Mouse (Mus musculus) heart, embryonic 16.5 days (tissue): ENCODE measurements at regions not wholly inside any gene's neighbourhood (a gene's known extent, or its start where the extent isn't known, plus 50 kb on each side); places are given as distances from the start of the nearest gene placed in this dataset.

Experiments used
- ATAC-seq: fragments of 200-750 bp; cut with Nextera tagmentation; replicated peaks from 2 replicates; pipeline ENCODE4 v1.8.0; 2017; ENCODE audit warnings: moderate number of reproducible peaks; ENCODE audit not compliant: insufficient read depth, low FRiP score; ENCODE audit errors: extremely low read depth
- H3K27ac ChIP-seq: fragments of 300-500 bp; sonication (generic); 2 replicates; pipeline ENCODE4 v1.5.1; 2014; ENCODE audit warnings: mild to moderate bottlenecking, low read length, control low read depth, moderate library complexity
- H3K27me3 ChIP-seq: fragments of 300-500 bp; sonication (generic); 2 replicates; pipeline ENCODE4 v1.6.1; 2014; ENCODE audit warnings: low read length, mixed read lengths; ENCODE audit not compliant: control insufficient read depth, insufficient read depth
- H3K36me3 ChIP-seq: fragments of 300-500 bp; sonication (generic); 2 replicates; pipeline ENCODE4 v1.6.1; 2014; ENCODE audit not compliant: control insufficient read depth, insufficient read depth
- H3K4me1 ChIP-seq: fragments of 300-500 bp; sonication (generic); 2 replicates; pipeline ENCODE4 v1.6.1; 2014; ENCODE audit warnings: low read length, mixed read lengths; ENCODE audit not compliant: control insufficient read depth, insufficient read depth
- H3K4me2 ChIP-seq: fragments of 300-500 bp; sonication (generic); 2 replicates; pipeline ENCODE4 v1.6.1; 2014; ENCODE audit warnings: low read depth, mild to moderate bottlenecking, control low read depth, low read length
- H3K4me3 ChIP-seq: fragments of 300-500 bp; sonication (generic); 2 replicates; pipeline ENCODE4 v1.5.1; 2014; ENCODE audit warnings: mild to moderate bottlenecking, control low read depth, low read length
- H3K9ac ChIP-seq: fragments of 300-500 bp; sonication (generic); 2 replicates; pipeline ENCODE4 v1.6.1; 2014; ENCODE audit warnings: low read length, control low read depth
- H3K9me3 ChIP-seq: fragments of 300-500 bp; sonication (generic); replicated peaks from 2 replicates; pipeline ENCODE4 v1.6.1; 2016; ENCODE audit warnings: low read length; ENCODE audit not compliant: control insufficient read depth
- WGBS: fragments of 180-500 bp; shearing (Covaris S2); extraction: QIAGEN DNeasy Blood & Tissue Kit; methylation state at CpG from one replicate; pipeline ENCODE4 v1.1.7; 2014; 5-methylcytosine and 5-hydroxymethylcytosine counted together

DNA sequence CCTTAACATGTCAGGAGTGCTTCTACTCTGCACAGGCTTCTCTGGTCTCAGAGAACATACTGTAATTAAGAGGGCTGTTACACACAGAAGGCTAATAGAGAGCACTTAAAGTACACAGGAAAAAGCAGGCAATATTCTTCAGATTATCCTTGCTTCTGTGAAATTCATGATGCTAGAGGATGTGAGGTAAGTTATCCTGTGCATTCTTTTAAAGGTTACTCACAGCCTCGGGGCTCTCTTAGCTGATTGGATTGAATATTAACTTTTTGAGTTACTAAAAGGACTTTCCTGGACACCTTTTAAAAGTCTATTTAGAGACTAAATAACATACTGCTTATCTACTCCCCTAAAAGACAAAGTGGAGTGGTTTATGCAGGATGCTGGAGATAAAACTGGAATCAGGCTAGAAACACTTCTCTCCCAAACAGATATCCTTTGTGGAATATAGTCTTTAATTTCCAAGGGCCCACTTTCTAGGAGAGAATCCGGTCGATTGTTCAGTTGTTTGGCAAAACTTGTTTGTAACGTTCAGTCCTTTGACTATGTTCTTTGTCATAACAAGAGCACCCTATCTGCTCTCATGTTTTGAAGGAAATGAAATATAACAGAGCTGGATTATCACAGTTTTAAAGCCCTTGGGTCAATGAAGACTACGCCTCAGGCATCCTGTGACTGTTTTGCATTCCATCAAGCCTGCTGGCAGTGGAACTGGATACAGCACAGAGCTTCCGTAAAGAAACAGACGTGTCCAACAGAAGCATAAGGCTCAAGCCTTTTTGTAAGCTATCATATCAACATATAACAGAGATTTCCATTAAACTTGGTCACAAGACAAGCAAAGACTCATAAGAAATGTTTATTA lies 537.5 kb upstream of the Map3k7 start:
- Histone ChIP-seq H3K27me3 (no peaks in the 10 kb centered on the region), H3K9ac (no peak overlapping the region), H3K9me3 (no peaks in the 10 kb centered on the region), H3K4me3 (no peak overlapping the region), H3K36me3 (no peaks in the 10 kb centered on the region), H3K4me1 (peaks cover 10% of the 10 kb centered on the region), H3K4me2 (no peak overlapping the region), H3K27ac (peak overlapping the region; percentile 77)
- WGBS = 30% methylated on average over 7 of the region's 7 CpGs
- peak; percentile 81 for ATAC-seq

DNA sequence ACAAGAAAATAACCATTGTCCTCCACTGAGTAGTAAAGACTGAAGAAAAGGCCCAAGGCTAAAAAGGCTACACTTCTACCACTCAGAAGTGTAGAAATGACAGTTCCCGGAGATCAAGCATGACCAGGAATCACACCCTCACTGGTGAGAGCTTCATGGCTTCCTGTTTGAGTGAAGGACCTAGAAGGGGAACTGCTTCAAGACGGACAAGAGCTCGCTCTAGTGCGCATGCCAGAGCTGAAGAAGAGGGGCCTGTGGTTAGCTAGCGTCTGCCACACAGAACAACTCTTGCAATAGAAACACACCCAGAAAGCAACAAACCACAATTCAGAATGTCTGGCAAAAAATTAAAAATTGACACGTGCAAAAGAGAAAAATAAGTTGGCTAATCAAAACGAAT lies 530.0 kb upstream of the Map3k7 start:
- no peak for ATAC-seq
- Histone ChIP-seq H3K9me3 (no peaks in the 10 kb centered on the region), H3K4me1 (no peaks in the 10 kb centered on the region; the same call in 1 of the 2 replicates), H3K36me3 (no peaks in the 10 kb centered on the region), H3K4me2 (no peak overlapping the region), H3K9ac (no peak overlapping the region), H3K4me3 (no peak overlapping the region), H3K27ac (no peak overlapping the region), H3K27me3 (no peaks in the 10 kb centered on the region)
- WGBS = 75% methylated on average over 7 of the region's 7 CpGs

DNA sequence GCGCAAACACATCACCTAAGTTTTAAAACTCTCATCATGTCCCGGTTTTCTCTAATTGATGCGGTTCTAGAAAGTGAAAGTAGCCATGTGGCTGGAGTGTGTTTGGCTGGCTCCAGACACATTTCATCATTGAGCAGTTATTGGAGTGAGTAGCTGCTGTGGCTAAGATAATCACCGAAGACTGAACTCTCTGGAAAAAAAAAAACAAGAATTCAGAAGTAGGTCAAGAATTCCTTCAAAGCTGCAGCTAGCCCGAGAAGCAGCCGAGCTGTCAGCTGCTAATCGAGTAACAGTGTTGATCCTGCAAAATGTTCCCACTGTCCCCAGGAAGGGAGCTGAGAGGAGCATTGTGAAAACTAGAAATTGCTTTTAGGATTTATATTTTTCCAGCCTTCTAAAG lies 509.0 kb upstream of the Map3k7 start:
- no peaks in the 10 kb centered on the region for H3K36me3 ChIP-seq
- H3K27me3 ChIP-seq = no peaks in the 10 kb centered on the region
- peak overlapping the region; percentile 62 for H3K27ac ChIP-seq
- H3K4me3 ChIP-seq = peak overlapping the region; percentile 31
- H3K4me1 ChIP-seq = peaks cover 6% of the 10 kb centered on the region
- ATAC-seq = 0 out of 2 replicates have a peak, but pooled peaks have one; percentile 28
- peak overlapping the region; percentile 57 for H3K4me2 ChIP-seq
- 24% methylated on average over 7 of the region's 7 CpGs for WGBS
- no peaks in the 10 kb centered on the region for H3K9me3 ChIP-seq
- no peak overlapping the region for H3K9ac ChIP-seq

DNA sequence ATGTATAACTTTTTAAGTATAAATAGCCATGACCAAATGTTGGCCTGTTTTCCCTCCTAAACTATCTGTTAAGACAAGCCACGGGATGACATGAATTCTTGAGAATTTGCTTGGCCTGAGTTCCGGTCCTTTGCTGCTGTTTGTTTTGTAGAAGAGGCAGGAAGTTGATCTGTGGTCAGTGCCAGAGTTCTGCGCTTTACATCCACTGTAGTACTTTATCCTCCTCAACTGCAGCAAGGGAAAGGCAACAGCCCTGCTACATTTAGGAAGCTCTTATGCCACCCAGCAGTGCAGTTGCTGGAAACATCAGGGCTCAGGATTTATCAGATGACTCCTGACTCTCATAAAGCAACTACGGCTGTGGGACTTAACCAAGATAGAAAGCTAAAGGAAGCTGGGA lies 508.4 kb upstream of the Map3k7 start:
- H3K4me2 ChIP-seq = peak overlapping the region; percentile 31
- H3K4me1 ChIP-seq = peaks cover 6% of the 10 kb centered on the region
- peak overlapping the region; percentile 79 for H3K27ac ChIP-seq
- H3K9me3 ChIP-seq = no peaks in the 10 kb centered on the region
- ATAC-seq = peak; percentile 60
- no peak overlapping the region; the same call in 1 of the 2 replicates for H3K4me3 ChIP-seq
- no peaks in the 10 kb centered on the region for H3K27me3 ChIP-seq
- H3K9ac ChIP-seq = peak overlapping the region; percentile 46
- H3K36me3 ChIP-seq = no peaks in the 10 kb centered on the region
- 19% methylated on average over 4 of the region's 4 CpGs for WGBS

DNA sequence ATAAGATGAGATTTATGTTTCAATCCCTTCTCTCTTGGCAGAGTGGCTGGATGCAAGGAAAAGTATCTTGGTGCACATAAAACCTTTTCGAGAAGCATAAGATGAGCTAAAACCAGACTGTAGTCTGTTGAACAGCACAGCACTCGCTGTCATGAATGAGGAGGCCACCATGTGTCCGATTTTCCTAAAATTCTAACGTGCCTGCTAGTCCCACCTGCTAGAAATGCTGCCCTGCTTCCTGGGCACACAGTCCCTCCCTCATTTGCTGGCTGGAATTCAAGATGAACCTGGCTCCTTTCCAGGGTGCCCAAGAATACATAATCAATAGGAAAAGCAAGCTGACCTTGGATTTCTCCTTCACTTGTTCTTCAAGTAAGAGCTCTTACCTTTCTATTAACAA lies 501.4 kb upstream of the Map3k7 start:
- no peaks in the 10 kb centered on the region for H3K27me3 ChIP-seq
- no peak overlapping the region for H3K27ac ChIP-seq
- H3K4me2 ChIP-seq = no peak overlapping the region
- H3K9ac ChIP-seq = no peak overlapping the region
- H3K9me3 ChIP-seq = no peaks in the 10 kb centered on the region
- no peak overlapping the region for H3K4me3 ChIP-seq
- H3K36me3 ChIP-seq = no peaks in the 10 kb centered on the region
- 75% methylated on average over 4 of the region's 4 CpGs for WGBS
- H3K4me1 ChIP-seq = no peaks in the 10 kb centered on the region
- no peak for ATAC-seq

DNA sequence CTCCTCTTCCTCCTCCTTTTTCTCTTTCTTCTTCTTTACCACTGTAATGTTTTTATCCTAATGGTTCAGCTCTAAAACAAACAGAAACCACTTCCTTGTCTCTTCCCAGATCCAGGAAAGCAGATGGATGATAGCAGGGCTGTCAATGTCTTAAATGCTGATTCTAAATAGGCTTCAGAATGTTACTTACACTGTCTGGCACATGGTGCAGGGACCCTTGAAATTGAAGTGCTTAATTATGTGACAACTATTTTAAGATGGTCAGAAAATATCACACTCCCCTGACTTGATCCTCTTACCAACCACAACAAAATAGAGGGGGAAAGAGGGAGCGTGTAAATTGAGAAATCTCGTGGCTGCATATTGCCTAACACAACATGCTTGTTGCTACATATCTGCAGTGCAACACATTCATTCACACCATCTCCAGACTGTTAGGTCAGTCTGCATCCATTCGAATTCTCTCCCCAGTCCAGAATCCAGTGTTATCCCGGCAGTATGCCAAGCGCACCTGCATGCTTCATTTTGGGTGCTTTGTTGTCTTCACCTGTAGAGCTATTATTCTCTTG lies 500.7 kb upstream of the Map3k7 start:
- H3K27me3 ChIP-seq = no peaks in the 10 kb centered on the region
- H3K9ac ChIP-seq = no peak overlapping the region
- no peak overlapping the region for H3K4me3 ChIP-seq
- H3K4me1 ChIP-seq = no peaks in the 10 kb centered on the region
- no peak overlapping the region for H3K4me2 ChIP-seq
- WGBS = 70% methylated on average over 5 of the region's 5 CpGs
- H3K36me3 ChIP-seq = no peaks in the 10 kb centered on the region
- no peak overlapping the region for H3K27ac ChIP-seq
- H3K9me3 ChIP-seq = no peaks in the 10 kb centered on the region
- no peak for ATAC-seq

DNA sequence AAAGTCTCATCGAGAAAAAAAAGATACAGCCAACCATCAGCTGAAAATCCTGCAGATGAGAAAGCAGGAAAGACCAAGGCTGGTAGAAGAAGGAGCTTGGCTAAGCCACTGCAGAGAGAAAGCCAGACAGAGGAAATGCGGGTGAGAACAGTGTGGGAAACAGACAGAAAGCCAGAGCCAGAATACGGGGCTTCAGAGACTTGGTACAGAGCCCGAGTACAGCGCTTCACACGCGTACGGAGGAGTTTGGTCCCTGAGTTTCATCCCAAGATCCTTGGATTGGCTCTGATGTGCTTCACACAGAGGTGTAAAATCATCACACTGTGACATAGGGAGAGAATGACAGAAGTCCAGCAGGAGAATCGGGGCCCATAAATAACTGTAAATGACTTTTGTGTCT lies 495.6 kb upstream of the Map3k7 start:
- Histone ChIP-seq H3K4me2 (no peak overlapping the region), H3K9me3 (no peaks in the 10 kb centered on the region), H3K9ac (no peak overlapping the region), H3K27me3 (no peaks in the 10 kb centered on the region), H3K4me3 (no peak overlapping the region), H3K4me1 (no peaks in the 10 kb centered on the region), H3K27ac (peak overlapping the region; percentile 56), H3K36me3 (no peaks in the 10 kb centered on the region)
- ATAC-seq = no peak
- WGBS = 66% methylated on average over 9 of the region's 9 CpGs

DNA sequence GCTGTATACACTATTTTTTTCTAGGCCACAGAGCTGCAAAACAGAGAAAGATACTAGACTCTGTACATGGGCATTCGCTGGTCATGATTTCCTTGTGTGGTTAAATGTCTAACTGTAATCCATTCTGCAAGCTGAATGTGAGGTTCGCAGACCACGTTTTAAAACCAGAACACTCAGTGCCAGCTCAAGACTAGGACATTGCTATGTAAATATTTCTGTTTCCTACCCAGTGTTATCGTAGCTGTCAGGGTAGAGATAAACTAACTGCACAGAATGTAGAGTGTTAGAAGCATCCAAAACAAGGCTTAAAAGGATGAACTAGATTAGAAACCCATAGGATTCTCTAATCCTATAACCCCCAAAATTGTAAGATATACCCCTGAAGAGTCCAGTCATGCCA lies 494.1 kb upstream of the Map3k7 start:
- no peak overlapping the region for H3K4me3 ChIP-seq
- peak; percentile 65 for ATAC-seq
- no peaks in the 10 kb centered on the region for H3K27me3 ChIP-seq
- H3K4me1 ChIP-seq = no peaks in the 10 kb centered on the region
- no peak overlapping the region for H3K4me2 ChIP-seq
- no peaks in the 10 kb centered on the region for H3K36me3 ChIP-seq
- H3K9me3 ChIP-seq = no peaks in the 10 kb centered on the region
- no peak overlapping the region for H3K9ac ChIP-seq
- 22% methylated on average over 4 of the region's 4 CpGs for WGBS
- H3K27ac ChIP-seq = peak overlapping the region; percentile 68

DNA sequence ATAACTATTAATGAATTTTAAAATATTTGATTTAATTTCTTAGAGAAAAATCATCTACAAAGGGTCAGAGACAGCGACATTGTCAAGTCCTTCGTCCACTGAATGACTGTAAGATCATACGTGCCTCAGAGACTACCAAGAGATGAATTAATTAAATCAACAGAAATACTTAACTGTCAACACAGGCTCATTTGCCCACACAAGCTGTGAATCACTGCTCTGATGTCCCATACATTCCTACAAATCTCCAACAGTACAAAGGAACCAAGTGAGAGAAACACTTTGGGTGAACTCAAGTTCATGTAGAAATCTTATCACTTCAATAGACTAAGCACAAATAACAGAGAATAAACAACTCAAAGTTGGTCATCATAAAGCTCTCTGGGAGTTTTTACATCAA lies 471.4 kb upstream of the Map3k7 start:
- Histone ChIP-seq H3K4me1 (no peaks in the 10 kb centered on the region), H3K27me3 (no peaks in the 10 kb centered on the region), H3K36me3 (no peaks in the 10 kb centered on the region), H3K9me3 (no peaks in the 10 kb centered on the region), H3K4me2 (no peak overlapping the region), H3K9ac (no peak overlapping the region), H3K27ac (no peak overlapping the region), H3K4me3 (no peak overlapping the region)
- no peak for ATAC-seq
- 85% methylated on average over 3 of the region's 3 CpGs for WGBS
